Mouse (Mus musculus): Measurements from ENCODE around the gene Gpx3.

GRCm38 (mm10) chr11:54930318-54930979 is 28.2 kb downstream of the Gpx3 start:
- TF ChIP-seq CTCF (conservative IDR thresholded peaks at IDR 0.05; ENCODE audit: low read length) (peak; percentile 72), POU5F1 (IDR thresholded peaks at IDR 0.05; ENCODE audit: borderline replicate concordance, low read length) (no peak), NANOG (IDR thresholded peaks at IDR 0.05; ENCODE audit: borderline replicate concordance, low read length) (no peak)

Data from E14TG2a.4 (cell line).